Mouse (Mus musculus) CH12F3 (cell line): ENCODE data around the gene Slc22a6.

Experiments used
- in situ Hi-C: fragments of 300-500 bp; cut with MboI; formaldehyde crosslinking; loops from 2 replicates; pipeline ENCODE4 v1.14.3; 2020; ENCODE audit warnings: low sequenced_read_pairs

The Slc22a6 gene

DNA sequence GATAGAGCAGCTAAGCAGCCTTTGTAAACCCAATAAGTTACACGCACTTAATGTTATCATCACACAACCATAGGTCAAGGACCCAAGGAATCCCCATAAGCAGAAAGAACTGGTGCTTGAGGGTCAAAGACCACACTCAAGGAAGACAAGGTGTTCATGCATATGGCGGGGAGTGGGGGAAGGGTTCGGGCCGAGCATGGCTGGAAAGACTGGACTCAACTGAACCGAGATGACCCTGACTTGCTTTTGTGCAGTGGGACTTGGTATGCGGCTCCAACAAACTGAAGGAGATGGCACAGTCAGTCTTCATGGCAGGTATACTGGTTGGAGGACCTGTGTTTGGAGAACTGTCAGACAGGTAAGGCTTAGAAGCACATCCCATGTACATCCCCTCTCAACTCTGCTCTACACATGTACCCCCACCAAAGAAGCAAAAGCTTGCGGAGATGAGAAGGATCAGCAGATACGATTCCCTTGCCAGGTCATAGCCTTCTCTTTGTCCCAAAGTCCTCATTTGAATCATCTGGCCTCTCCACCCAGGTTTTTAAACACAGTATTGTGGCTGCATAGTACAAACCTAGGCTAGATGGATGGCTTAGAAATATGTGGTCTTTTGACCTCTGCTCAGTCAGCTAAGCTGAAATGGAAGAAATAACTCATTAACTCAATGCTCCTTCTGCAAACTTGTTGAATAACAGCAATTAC lies 13.2 kb upstream of the Slc22a6 start:
- in situ Hi-C loops: no loop called here

DNA sequence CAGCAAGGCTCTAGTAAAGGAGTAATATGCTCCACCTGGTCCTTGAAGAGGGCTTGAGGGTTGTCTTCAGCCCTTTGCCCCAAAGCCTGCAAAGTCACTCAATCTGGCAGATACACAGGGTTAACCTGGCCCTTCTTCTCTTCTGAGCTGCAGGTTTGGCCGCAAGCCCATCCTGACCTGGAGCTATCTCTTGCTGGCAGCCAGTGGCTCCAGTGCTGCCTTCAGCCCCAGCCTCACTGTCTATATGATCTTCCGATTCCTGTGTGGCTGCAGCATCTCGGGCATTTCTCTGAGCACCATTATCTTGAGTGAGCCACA lies 12.6 kb upstream of the Slc22a6 start:
- in situ Hi-C loops: no loop called here

DNA sequence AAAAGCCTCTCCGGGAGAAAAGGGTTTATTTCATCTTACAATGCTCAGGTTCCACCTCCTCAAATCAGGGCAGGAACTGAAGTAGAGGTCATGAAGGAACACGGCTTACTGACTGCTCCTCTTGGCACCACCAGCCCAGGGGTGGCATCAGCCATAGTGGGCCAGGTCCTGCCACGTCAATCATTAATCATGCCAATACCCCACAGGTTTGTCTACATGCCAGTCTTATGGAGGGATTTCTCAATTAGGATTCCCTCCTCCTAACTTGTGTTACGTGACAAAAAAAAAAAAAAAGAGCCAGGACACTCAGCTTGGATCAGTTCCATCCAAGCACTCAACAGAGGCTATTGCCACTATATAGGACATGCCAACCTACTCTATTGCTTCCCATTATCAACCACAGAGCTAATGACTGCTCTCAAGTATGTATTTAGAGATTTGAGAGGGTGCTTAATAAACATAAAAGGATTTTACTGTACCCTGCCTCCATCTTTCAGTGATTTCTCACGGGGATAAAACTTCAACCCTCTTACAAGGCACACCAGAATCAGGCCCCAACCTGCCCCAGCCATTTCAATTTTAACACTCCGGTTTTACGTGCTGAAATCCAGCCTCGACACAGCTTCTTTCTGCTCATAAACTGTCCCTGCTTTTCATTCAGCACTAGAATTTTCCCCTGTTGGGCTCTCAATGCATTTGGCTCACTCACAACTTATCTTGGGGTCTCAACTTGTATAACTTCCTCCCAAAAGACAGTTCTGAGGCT lies 6.3 kb upstream of the Slc22a6 start:
- in situ Hi-C loops: no loop called here

DNA sequence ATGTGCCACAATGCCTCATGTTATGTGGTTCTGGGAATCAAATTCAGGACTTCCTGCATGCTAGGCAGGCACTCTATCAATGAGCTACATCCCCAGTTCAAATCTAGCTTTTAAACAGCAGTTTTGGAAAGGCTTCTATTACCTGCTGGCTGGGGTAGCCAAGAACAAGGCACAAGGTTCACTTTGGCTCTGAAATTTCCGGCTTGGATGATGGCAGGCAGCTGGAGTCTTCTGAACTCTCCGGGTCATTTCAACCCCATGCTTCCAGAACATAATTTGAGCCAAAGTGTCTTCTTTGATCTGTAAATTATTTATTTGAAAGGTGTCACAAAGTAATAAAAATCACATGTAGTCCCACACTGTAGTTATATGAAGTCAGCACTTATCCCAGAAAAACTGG lies 4.7 kb upstream of the Slc22a6 start:
- in situ Hi-C loops: no loop called here

DNA sequence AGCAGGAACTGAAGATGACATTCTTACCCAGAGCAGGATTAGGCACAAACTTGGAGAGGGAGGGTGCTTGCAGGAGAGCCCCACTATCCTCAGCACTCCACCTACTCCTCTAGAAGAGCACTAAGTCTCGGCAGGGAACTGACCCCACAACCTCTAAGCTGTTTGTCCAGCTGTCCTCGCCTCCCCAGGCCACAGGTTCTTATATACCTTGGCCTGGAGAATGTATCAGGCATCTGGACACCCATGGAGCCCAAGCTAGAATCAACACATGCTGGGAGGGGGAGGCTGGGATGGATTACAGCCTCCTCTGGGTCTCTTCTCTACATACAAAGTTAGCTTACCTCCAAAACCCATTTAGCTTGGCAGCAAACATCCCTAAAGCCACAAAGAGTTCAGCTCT lies 3.5 kb upstream of the Slc22a6 start:
- in situ Hi-C loops: no loop called here

DNA sequence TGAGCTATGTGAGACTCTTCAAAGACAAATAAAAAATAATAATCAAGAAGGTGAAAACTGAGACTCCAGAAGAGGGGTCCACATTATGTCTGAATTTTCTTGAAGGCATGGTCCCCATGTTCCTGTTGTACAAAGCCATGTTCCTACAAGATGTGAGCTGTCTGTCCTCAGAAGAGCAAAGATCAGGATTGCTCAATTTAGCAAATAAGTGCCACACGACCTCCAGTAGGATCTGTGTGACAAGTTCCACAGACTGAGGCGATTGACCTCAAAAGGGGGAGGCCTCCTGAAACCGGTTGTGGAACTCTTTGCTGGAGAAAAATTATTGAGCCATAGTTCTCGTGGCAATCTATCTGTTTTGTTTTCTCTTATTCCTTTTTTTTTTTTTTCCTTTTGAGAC lies 1.5 kb upstream of the Slc22a6 start:
- in situ Hi-C loops: no loop called here

DNA sequence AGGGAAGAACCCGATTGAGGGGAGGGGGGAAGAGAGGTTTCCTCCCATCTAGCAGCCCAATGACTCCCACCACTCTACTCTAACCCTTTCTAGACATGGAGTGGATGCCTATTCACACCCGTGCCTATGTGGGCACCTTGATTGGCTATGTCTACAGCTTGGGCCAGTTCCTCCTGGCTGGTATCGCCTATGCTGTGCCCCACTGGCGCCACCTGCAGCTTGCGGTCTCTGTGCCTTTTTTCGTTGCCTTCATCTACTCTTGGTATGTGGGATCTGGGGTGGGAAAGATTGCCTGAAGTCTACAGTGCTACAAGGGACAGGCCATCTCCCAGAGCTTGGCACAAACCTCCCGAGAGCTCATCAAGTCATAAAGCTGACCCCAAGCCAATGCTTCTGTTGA lies 3.3 kb downstream of the Slc22a6 start:
- in situ Hi-C loops: no loop called here

DNA sequence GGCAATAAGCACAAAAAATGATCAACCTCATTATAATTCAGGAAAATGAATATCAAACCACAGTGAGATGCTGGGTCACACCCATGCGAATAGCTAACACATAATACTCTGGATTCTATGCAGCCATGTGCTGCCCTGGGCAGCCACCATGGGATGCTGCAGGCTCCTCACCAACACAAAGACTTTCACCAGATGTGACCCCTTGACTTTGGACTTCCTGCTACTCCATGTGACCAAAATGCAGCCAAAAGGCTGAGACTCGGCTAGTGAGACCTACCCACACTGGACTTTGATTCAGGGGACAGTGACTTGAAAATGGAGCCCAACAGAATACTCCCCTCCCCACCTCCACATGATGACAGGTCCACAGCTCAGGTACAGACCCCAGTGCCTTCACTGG lies 12.4 kb downstream of the Slc22a6 start:
- in situ Hi-C loops: no loop called here

DNA sequence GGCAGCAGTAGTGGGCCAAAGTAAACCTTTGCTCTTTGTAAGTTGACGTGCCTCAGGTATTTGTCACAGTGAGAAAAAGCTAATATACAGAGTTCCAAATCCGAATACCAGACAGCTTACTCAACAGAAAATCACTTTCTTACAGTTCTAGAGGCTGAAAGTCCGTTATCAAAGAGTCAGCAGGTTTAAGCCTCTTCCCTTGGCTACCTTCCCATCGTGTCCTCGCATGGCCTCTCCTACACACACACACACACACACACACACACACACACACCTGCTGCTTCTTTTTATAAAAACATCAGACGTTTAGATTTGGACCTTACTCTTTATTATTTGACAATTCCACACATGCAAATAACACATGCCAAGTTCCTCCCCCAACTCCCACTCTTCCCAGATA lies 13.0 kb downstream of the Slc22a6 start:
- in situ Hi-C loops: no loop called here

DNA sequence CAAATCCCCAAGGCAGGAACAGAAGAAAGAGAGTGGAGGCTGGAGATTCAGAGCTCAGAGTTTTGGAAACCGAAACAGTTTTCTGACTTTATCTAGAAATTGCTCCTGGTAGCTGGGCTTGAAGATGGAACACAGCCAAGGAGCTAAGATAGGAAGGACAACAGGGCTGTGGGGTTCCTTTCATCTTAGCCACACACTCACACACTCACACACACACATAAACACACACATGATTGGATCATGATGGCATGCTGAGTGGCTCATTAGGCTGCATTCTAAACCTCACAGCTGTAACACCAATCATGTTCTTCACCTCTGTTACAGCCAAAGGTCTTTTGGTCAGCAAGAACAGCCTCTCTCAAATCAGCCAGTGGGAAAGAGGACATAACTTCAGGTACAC lies 14.2 kb downstream of the Slc22a6 start:
- in situ Hi-C loops: no loop called here

DNA sequence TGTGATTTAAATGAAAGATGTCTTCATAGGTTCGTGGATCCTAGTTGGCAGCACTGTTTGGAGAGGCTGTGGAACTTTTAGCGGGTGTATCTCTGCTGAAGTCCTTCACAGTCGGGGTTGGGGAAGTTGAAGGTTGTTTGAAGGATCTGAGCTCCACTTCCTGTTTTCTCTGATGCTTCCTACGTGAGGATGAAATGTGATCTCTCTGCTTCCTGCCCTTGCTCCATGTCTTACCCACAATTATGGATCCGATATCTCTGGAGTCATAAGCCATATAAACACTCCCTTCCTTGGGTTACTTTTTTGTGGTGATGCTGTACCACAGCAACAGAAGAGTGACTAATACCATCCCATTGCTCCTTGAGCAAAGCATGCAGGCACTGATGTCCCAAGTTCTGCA lies 24.2 kb downstream of the Slc22a6 start:
- in situ Hi-C loops: no loop called here

DNA sequence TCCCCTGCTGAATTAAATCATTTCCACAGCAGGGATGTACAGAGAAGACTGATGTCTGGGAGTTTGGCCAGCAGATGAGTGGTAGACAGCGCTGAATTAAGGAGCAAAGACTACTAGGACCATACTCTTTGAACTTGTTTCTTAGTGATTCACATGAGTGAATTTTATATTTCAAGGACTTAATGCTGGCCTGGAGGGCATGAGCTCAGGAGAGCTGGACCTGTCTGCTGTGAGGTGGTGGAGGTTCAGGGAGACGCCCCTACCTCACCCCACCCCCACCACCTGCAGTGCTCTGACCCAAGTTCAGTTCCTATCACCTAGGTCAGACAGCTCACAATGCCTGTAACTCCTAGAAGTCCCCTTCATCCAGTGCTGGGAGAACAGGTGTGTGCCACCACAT lies 28.6 kb downstream of the Slc22a6 start:
- in situ Hi-C loops: no loop called here

DNA sequence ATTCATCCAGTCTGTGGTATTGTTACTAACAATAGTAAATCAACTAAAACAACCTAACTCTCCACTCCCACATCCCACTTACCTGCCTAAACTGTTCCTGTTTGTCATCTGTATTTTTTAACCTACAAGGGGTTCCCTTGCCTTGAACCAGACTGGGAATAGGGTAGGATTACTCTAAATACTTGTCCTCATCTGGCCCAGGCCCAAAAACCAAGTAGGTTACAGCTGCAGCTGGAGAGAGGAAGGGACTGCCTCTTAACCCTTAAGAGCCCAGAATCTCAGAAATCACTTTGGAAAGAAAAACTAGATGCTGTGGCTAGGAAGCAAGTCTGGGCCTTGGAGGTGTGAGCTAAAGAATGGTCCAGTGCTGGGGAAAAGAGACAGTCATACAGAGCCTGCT lies 38.0 kb downstream of the Slc22a6 start:
- in situ Hi-C loops: no loop called here

DNA sequence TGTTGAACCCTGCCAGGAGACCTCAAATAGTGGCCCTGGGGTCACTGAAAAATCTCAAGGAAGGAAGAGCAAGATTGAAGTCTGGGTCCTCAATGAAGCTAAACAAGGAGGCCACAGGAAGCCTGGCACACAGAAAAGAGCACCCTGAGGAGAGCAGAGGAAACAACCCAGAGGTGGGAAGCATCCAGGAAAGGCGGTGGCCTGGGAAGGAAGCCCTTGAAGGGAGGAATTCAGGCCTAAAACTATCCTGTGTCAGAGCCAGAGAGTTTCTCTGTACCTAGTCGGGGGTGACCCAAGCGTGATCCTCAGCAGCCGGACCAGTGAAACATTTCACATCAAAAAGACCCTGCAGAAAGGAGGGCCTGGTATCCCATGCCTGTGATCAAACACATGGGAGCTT lies 38.5 kb downstream of the Slc22a6 start:
- in situ Hi-C loops: no loop called here

DNA sequence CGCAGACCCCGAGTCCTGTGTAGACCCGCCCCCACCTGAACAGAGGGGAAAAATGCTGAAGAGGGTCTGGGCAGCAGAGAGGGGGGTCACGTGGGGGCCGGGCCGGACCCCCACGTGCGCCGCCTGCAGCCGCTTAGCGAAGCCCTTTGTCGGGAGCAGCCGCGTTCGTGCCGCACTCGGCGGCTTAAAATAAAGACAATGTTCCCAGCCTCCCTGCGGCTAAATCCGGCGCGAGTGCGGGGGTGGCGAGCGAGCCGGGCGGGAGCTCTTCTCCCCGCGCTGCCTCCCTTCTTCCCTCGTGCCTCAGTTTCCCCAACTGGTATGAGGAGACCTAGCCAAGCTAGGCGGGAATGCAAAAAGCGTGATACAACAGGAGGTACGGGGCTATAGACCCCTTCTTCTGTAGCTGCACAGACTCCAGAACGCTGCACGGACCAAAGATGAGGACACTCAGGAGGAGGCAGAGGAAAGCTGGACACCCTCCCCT lies 44.0 kb downstream of the Slc22a6 start:
- in situ Hi-C loops: no loop called here

DNA sequence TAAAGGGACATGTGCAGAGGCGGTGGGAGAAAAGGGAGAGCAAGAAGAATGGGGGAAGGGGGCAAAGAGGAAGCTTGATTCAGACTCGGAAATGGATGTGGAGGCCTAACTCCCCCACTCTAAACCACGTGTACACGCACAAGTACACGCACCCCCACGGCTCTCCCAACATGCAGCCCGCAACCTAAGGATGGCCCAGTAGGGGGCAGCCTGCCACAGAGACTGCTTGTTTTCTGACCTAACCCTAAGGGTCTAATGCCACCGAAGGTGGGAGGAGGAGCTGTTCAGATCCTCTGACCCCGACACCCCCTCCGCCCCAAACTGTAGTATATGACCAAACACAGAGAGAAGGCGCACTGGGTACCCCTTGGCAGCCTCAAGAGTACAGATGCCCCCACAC lies 44.5 kb downstream of the Slc22a6 start:
- in situ Hi-C loops: no loop called here

DNA sequence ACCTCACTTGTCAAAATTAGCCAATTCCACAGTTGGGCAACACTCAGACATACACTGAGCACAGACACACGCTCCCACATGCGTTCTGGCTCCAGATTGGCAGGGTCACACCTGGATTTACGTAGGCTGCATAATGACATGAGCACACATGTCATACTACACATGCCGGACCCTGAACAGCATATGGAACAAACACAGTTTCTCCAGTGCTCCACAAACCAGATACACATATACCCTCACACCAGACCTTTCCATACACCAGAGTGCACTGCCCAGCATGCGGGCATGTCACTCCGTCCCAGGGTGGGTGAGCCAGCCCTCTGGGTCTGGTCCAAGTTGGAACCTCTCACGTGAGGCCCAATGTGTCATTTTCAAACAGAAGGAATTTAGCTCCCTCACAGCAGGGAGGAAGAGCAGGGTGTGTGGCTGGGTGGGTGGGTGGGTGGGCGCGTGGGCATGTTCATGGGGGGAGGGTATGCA lies 45.6 kb downstream of the Slc22a6 start, which contains the start of gene Chrm1:
Gene Chrm1, plus strand, starts transcription at position 430 of the 480 bp plus-strand sequence.
- in situ Hi-C loops: no loop called here

DNA sequence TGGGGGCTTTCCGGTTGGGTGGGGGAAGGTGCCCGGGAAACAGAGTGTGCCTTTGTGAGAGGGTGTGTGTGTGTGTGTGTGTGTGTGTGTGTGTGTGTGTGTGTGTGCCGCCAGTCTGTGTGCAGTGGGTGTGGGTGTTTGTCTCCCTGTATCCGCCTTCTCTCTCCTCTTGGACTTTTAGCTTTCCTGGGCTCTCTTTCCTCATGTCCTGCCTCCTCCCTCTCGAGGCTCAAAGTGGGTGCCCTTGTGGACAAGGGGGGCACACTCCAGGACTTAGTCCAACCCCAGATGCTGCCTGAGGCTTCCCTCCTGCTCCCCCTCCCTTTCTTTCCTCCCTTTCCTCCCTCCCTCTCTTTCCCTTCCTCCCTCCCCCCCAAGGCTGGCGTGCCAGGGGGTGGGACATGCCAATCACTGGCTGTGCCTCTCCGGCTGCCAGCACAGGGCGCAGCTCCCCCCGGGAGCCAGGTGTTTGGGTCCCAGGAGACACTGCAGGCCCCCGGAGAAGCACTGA lies 46.1 kb downstream of the Slc22a6 start:
- in situ Hi-C loops: no loop called here

DNA sequence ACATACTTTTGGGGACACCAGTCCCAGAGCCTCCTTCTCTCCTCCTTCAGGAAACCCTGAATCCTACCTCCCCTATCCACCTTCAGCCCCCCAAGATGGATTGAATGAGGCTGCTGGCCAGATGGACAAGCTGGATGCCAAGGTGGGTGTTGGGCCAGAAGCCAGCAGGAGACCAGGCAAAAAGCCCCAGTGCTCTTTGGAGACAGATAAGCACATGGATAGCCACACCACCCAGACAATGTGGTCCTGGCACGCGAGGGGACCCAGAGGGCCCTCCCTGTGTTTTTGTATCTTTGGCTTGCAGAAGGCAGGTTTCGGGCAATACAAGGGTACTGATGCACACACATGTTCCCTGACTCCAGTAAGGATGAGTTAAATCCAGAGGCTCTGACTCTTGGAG lies 47.0 kb downstream of the Slc22a6 start:
- in situ Hi-C loops: no loop called here

DNA sequence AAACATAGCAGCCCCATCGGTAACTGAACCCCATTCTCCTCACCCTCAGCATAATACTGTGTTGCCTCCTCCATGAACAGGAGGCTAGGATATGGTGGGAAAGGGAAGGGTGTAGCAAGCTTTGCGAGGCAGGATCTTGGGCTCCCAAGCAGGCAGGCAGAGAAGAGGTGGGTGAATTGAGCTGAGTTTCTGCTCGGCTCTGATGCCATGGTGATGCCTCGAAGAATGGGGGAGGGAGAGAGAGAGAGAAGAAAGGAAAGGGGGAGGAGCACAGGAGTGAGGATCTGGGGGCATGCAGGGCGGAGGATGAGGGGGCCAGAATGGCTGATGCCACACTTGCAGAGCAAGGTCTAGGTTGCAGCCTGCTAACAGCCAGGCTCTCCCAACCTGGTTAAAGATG lies 47.9 kb downstream of the Slc22a6 start:
- in situ Hi-C loops: no loop called here

DNA sequence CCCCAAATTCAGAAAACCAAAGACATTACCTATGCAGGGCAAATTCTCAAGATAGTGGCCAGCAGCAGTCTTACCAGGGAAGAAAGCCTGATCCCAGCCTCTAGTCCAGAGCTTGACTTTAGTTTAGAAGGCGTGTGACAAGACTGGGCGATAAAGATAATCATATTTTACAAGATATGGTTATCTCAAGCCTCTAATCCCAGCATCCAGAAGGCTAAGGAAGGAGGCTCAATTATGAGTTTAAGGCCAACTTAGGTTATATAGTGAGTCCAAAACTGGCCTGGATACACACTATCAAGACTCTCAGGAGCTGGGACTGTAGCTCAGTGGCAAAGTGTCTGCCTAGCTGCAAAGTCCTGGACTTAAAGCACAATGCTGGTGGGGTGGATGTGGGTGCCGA lies 55.0 kb downstream of the Slc22a6 start:
- in situ Hi-C loops: no loop called here

DNA sequence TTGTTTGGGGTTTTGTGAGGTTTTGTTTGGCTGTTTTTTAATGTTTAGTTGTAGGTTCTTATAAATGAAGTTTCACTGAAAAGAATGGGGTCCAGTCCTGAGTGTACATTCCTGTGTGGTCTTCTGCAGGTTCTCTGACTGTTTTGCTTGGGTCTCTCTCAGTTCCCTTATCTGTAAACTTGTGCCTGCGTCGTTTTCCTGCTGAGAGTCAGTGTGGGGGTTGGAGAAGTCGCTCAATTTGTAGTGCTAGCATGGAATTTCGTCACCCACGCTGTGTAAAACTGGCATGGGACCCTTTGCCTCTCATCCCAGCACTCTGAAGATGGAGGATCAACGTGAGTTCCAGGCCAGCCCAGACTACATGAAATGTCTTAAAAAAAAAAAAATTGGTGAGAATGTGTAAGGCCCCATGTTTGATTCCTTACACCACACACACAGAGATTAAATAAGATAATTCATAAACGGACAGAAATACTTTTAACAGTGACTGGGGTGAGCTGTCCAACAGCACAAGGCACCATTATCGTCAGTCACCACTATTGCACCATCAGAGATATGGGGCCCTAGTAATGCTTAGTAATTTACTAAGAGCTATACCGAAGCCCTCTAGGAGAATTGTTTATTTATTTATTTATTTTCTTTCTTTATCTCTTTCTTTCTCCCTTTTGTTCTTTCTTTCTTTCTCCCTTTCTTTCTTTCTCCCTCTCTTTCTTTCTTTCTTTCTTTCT lies 55.7 kb downstream of the Slc22a6 start:
- in situ Hi-C loops: no loop called here
